Mouse (Mus musculus) olfactory bulb, adult 2 months (tissue): ENCODE measurements around the gene Ddx50.

Experiments used
- CTCF ChIP-seq: fragments of 200-500 bp; IDR thresholded peaks from 2 replicates; pipeline ENCODE4 v1.5.1; 2012; ENCODE audit warnings: low read depth, mild to moderate bottlenecking, low read length, moderate library complexity; ENCODE audit not compliant: insufficient read depth
- POLR2A ChIP-seq: fragments of 200-500 bp; IDR thresholded peaks from 2 replicates; pipeline ENCODE4 v1.6.1; 2012; ENCODE audit warnings: mild to moderate bottlenecking, low read depth, low read length, moderate library complexity; ENCODE audit not compliant: insufficient read depth

DNA sequence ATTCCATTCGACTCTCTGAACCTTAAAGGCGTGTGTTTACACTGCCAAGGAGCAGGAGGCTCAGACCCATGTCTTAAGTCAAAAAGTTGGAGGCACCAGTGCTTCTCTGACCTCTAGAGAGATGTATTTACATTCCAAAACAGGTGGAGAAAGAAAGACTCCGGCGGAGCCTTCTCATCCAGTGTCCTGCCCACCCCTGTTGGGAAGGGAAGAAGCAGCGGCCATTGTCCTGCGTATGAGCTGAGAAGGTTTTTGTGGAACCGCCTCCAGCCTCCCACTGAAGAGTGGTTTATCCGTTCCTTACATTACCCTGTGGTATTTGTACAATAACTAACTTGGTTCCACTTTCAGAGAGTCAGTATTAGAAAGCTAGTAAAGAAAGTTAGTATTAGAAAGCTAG, 41.8 kb upstream of the Ddx50 start:
- no peak for TF ChIP-seq CTCF
- TF ChIP-seq POLR2A = no peak
